Mouse (Mus musculus) lung, embryonic 14.5 days (tissue): ENCODE data around the gene Gm12184. TPM values are rescaled to one million over a fixed set of nuclear protein-coding genes. Genes with fewer than 3 reads are reported as not detected.
A peak's percentile ranks its signal among the peaks of the same experiment; 100 is the strongest.

ENCODE experiments used
- ATAC-seq: fragments of 200-750 bp; cut with Nextera tagmentation; 2 replicates; pipeline ENCODE4 v1.8.0; 2017; ENCODE audit warnings: mild to moderate bottlenecking, moderate TSS enrichment, moderate library complexity; ENCODE audit not compliant: insufficient read depth
- DNase-seq: peaks from one replicate; pipeline ENCODE4 v3.0.0-alpha.2; 2015
- H3K27ac ChIP-seq: fragments of 300-500 bp; sonication (generic); 2 replicates; pipeline ENCODE4 v1.5.1; 2014; ENCODE audit warnings: low read depth, mild to moderate bottlenecking, moderate library complexity
- H3K27me3 ChIP-seq: fragments of 300-500 bp; sonication (generic); 2 replicates; pipeline ENCODE4 v1.6.1; 2014; ENCODE audit warnings: low read length, control low read depth; ENCODE audit not compliant: insufficient read depth
- H3K36me3 ChIP-seq: fragments of 300-500 bp; sonication (generic); 2 replicates; pipeline ENCODE4 v1.6.1; 2014; ENCODE audit warnings: control low read depth; ENCODE audit not compliant: insufficient read depth
- H3K4me1 ChIP-seq: fragments of 300-500 bp; sonication (generic); 2 replicates; pipeline ENCODE4 v1.6.1; 2014; ENCODE audit warnings: antibody characterized with exemption, control low read depth; ENCODE audit not compliant: insufficient read depth
- H3K4me2 ChIP-seq: fragments of 300-500 bp; sonication (generic); 2 replicates; pipeline ENCODE4 v1.6.1; 2014; ENCODE audit warnings: mild to moderate bottlenecking
- H3K4me3 ChIP-seq: fragments of 300-500 bp; sonication (generic); 2 replicates; pipeline ENCODE4 v1.5.1; 2014; ENCODE audit warnings: low read depth, low read length
- H3K9ac ChIP-seq: fragments of 300-500 bp; sonication (generic); 2 replicates; pipeline ENCODE4 v1.6.1; 2014
- H3K9me3 ChIP-seq: fragments of 300-500 bp; sonication (generic); 2 replicates; pipeline ENCODE4 v1.6.1; 2016; ENCODE audit warnings: low read depth, low read length, control low read depth
- CTCF ChIP-seq: IDR thresholded peaks from 2 replicates; pipeline ENCODE4 v1.5.1; 2016; ENCODE audit warnings: antibody characterized with exemption, low read depth
- WGBS: fragments of 180-500 bp; shearing (Covaris S2); extraction: QIAGEN DNeasy Blood & Tissue Kit; methylation state at CpG from one replicate; pipeline ENCODE4 v1.1.7; 2014; 5-methylcytosine and 5-hydroxymethylcytosine counted together
- polyA plus RNA-seq: library from polyadenylated mRNA; unstranded; fragments of >200 nt; fragmentation: Nextera tagmentation; extraction: Ambion mirVana; gene quantifications from 2 replicates; pipeline ENCODE4 v1.2.1, GENCODE M21; 2014

Gm12184 gene
- polyA plus RNA-seq, 1 experiment from 2014 or later = 11.8 TPM

DNA sequence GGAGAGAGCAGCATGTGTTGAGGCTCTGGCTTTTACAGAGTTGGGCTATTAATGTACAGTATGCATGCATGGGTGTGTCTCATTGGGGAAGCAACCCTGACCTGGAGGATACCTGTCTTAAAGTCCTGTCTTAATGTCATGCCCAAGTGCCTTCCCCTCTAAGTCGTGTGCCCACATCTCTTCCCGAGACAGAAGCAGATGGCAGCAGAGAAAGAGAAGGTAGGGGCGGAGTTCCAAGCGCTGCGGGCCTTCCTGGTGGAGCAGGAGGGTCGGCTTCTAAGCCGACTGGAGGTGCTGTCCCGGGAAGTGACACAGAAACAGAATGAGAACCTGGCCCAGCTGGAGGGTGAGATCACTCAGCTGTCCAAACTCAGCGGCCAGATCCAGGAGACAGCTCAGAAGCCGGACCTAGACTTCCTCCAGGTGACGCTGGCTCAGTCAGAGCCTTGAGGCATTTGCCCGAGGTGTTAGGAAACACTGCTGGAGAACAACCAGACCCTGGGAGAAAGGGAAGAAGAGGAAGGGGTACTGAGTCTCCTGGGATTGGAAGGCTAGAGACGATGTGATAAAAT, 18.9 kb upstream of the Gm12184 start:
- Histone ChIP-seq H3K27me3 (no peaks in the 10 kb centered on the region), H3K27ac (no peak overlapping the region), H3K4me3 (no peak overlapping the region), H3K9ac (no peak overlapping the region), H3K4me2 (0 out of 2 replicates have a peak overlapping the region, but pooled peaks have one; percentile 16), H3K36me3 (no peaks in the 10 kb centered on the region), H3K9me3 (no peaks in the 10 kb centered on the region), H3K4me1 (no peaks in the 10 kb centered on the region)
- DNase-seq = no peak
- 15% methylated on average over 13 of the region's 13 CpGs for WGBS
- no peak for TF ChIP-seq CTCF
- ATAC-seq = no peak

DNA sequence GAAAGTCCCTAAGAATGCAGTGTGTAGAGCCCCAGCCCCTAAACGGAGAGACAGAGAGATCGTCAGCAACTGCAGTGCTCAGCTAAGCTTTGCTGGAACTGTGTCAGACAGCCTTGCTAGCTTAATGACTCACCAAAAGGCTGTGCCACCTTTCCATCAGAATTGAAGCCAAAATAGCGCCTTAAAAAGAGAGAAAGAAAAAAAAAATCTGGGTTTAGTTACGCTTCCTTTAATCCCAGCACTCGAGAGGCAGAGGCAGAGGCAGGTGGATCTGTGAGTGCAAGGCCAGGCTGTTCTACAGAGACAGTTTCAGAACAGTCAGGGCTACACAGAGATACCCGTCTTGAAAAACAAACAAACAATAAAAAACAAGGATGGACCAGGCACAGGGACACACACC, 17.9 kb upstream of the Gm12184 start:
- Histone ChIP-seq H3K9ac (no peak overlapping the region), H3K27me3 (no peaks in the 10 kb centered on the region), H3K4me3 (no peak overlapping the region), H3K27ac (no peak overlapping the region), H3K36me3 (no peaks in the 10 kb centered on the region), H3K4me2 (no peak overlapping the region), H3K9me3 (no peaks in the 10 kb centered on the region), H3K4me1 (no peaks in the 10 kb centered on the region)
- no peak for ATAC-seq
- WGBS = 69% methylated on average over 6 of the region's 6 CpGs
- TF ChIP-seq CTCF = no peak
- DNase-seq = no peak

DNA sequence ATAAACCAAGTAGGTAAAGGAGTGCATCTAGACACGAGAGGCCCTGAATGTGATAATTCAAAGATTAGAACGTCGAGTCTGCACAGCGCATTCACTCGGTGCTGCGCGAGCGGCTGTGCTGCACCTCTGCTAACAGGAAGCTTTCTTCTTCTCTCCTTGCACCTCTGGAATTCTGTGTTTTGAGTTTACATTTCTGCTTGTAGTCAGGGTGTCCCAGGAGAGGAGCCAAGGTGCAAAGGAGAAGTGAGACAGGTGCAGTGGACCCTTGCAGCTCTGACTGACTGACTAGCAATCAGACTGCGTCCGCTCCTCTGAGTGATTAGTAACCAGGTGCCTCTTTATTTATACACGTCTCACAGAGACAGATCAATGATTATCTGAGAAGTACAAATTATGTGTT, 16.7 kb upstream of the Gm12184 start:
- WGBS = 51% methylated on average over 11 of the region's 11 CpGs
- H3K27ac ChIP-seq = no peak overlapping the region
- no peak for TF ChIP-seq CTCF
- no peak overlapping the region for H3K4me3 ChIP-seq
- H3K9ac ChIP-seq = no peak overlapping the region
- DNase-seq (no peak), ATAC-seq (no peak)
- no peaks in the 10 kb centered on the region for H3K27me3 ChIP-seq
- no peaks in the 10 kb centered on the region for H3K4me1 ChIP-seq
- no peaks in the 10 kb centered on the region for H3K9me3 ChIP-seq
- no peak overlapping the region for H3K4me2 ChIP-seq
- no peaks in the 10 kb centered on the region for H3K36me3 ChIP-seq

DNA sequence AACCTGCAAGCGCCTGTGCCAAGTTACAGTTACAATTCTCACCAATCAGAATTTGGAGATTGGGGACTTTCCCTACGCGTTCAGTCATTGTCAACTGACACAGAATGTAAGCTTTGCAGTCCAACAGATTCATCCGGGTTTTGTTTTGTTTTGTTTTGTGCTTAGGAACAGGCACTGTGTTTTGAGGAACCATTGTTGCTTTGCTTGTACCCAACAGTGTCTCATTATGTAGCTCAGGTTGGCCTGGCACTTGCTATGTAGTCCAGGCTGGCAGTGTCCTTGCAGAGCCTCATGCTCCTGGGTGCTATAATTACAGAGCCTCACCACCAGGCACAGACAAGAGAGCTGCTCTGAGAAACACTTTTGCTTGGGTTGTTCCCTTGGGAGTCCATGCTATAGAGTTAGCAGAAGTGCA, 15.9 kb upstream of the Gm12184 start:
- TF ChIP-seq CTCF = no peak
- H3K4me3 ChIP-seq = no peak overlapping the region
- H3K9ac ChIP-seq = no peak overlapping the region
- WGBS = 68% methylated on average over 4 of the region's 4 CpGs
- H3K4me1 ChIP-seq = no peaks in the 10 kb centered on the region
- H3K4me2 ChIP-seq = no peak overlapping the region
- no peak for DNase-seq
- no peak overlapping the region for H3K27ac ChIP-seq
- H3K36me3 ChIP-seq = no peaks in the 10 kb centered on the region
- no peaks in the 10 kb centered on the region for H3K9me3 ChIP-seq
- H3K27me3 ChIP-seq = no peaks in the 10 kb centered on the region
- no peak for ATAC-seq

DNA sequence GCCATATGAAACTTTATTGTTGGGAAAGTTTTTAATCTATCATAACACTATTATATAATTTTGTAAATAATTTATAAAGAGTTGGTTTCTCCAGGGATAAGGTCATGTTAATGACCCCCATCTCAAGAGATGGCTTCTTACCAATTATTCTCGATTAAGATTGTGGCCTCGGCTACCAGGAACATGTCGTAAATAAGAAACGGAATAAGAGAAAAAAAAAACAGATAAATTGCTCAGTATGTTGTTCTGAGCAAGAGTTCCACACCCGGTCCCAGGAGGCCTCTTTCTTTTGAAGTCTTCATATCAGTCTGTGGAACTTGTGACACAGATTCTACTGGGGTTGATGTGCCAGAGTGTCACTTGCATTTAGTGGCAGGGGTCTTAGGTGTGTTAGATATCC, 14.8 kb upstream of the Gm12184 start:
- H3K27ac ChIP-seq = no peak overlapping the region
- TF ChIP-seq CTCF = no peak
- no peak overlapping the region for H3K4me3 ChIP-seq
- ATAC-seq = no peak
- no peak for DNase-seq
- 76% methylated on average over 5 of the region's 5 CpGs for WGBS
- no peak overlapping the region for H3K4me2 ChIP-seq
- H3K36me3 ChIP-seq = no peaks in the 10 kb centered on the region
- no peaks in the 10 kb centered on the region for H3K9me3 ChIP-seq
- 0 out of 2 replicates have a peak, but pooled peaks cover 3% of the 10 kb centered on the region for H3K4me1 ChIP-seq
- H3K9ac ChIP-seq = no peak overlapping the region
- no peaks in the 10 kb centered on the region for H3K27me3 ChIP-seq

DNA sequence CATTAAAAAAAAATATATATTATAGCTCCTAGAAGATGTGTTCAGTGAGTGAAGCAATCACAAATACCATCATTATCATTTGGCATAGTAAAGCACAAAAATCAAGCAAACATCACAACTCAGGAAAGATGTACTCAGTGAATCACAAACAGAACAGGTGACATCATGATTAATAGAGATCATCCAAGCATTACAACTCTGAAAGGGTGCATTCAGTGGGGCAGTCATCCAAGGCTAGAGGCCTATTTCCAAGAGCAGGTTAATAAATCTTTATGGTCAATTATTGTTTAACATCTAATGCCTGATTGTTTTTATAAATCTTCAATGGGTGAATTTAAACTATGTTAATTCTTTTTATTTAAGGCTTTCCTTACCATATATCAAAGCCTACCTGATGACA, 14.3 kb upstream of the Gm12184 start:
- no peaks in the 10 kb centered on the region for H3K9me3 ChIP-seq
- no peak overlapping the region for H3K4me2 ChIP-seq
- no peaks in the 10 kb centered on the region for H3K36me3 ChIP-seq
- H3K27me3 ChIP-seq = no peaks in the 10 kb centered on the region
- H3K4me3 ChIP-seq = no peak overlapping the region
- ATAC-seq = no peak
- no peak for DNase-seq
- TF ChIP-seq CTCF = no peak
- 0 out of 2 replicates have a peak, but pooled peaks cover 3% of the 10 kb centered on the region for H3K4me1 ChIP-seq
- H3K9ac ChIP-seq = no peak overlapping the region
- H3K27ac ChIP-seq = no peak overlapping the region

DNA sequence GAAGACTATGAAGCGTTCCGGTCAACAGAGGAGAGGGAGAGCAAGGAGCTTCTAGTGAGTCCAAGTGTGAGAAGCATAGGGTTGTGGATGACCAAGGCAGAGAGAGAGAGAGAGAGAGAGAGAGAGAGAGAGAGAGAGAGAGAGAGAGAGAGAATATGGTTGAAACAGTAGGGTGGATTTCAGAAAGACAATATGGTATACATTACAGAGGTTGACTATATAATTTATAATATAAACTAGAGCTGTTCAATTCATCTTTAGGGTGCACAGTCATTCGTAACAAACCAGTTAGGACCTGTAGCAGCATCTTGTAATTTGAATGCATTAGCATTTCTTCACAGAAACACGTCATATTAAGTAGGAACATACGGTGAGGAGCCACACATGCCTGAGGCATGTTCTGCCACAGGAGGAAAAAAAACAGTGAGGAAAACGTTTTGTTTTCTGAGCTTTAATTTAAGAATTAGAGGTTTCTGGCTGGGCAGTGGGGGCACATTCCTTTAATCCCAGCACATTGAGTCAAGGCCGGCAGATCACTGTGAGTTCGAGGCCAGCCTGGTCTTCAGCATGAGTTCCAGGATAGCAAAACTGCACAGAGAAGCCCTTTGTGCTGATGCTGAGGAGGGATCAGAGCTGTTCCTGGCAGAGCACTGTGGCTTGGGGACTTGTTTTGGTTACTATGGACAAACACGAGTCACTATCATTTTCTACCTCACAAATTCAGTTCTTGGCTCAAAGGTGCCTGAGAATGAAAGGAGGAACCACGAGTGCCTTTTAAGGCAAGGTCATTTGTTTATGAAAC, 12.6 kb upstream of the Gm12184 start:
- WGBS = 70% methylated on average over 10 of the region's 10 CpGs
- ATAC-seq (no peak), DNase-seq (no peak)
- H3K4me2 ChIP-seq = peak overlapping the region; percentile 90
- H3K4me3 ChIP-seq = peak overlapping the region; percentile 79
- H3K36me3 ChIP-seq = no peaks in the 10 kb centered on the region
- no peak for TF ChIP-seq CTCF
- H3K4me1 ChIP-seq = 0 out of 2 replicates have a peak, but pooled peaks cover 3% of the 10 kb centered on the region
- no peak overlapping the region for H3K27ac ChIP-seq
- H3K9ac ChIP-seq = no peak overlapping the region; the same call in 1 of the 2 replicates
- H3K9me3 ChIP-seq = no peaks in the 10 kb centered on the region
- H3K27me3 ChIP-seq = 0 out of 2 replicates have a peak, but pooled peaks cover 4% of the 10 kb centered on the region
